Mouse (Mus musculus): ENCODE data around the gene Hal. TPM values are rescaled to one million over a fixed set of nuclear protein-coding genes. Genes with fewer than 3 reads are reported as not detected.

Gene Hal
- polyA plus RNA-seq, 1 experiment from 2014 or later = not detected

DNA sequence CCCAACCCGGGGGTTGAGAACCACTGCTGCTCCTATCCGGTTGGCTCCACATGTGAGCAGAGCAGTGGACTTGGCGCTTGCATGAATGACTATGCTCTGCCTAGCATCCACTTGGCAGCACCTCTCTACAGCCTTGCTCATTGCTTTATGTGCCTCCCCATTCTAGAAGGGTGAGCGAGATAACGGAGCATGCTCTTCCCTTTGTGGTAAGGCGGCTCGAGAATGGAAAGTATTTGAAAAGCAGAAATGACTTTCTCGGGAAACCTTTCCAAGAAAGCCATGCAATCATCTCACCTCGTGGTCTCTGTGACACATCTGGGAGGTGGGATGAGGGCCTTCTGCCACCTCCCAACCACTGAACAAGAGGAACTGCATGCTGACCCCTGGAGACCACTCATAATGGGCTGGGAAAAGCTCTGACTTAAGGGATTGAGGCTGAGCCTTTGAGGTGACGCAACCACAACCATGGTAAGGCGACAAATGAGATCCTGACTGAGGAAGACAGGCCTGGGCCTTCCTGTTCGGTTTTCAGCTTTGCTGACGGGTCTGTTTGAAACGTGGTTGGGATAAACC is 76.0 kb downstream of the Hal start:
- Histone ChIP-seq H3K27ac (ENCODE audit: poor library complexity, severe bottlenecking) (no peak overlapping the region), H3K9me3 (replicated peaks) (0 out of 2 replicates have a peak, but pooled peaks cover 3% of the 10 kb centered on the region), H3K4me2 (no peak overlapping the region), H3K4me1 (replicated peaks) (0 out of 2 replicates have a peak, but pooled peaks cover 2% of the 10 kb centered on the region), H3K4me3 (no peak overlapping the region), H3K27me3 (replicated peaks) (no peaks in the 10 kb centered on the region), H3K36me3 (no peaks in the 10 kb centered on the region), H3K9ac (no peak overlapping the region)
- 79% methylated on average over 14 of the region's 14 CpGs for WGBS
- no peak for ATAC-seq (ENCODE audit: insufficient number of reproducible peaks, low FRiP score)

DNA sequence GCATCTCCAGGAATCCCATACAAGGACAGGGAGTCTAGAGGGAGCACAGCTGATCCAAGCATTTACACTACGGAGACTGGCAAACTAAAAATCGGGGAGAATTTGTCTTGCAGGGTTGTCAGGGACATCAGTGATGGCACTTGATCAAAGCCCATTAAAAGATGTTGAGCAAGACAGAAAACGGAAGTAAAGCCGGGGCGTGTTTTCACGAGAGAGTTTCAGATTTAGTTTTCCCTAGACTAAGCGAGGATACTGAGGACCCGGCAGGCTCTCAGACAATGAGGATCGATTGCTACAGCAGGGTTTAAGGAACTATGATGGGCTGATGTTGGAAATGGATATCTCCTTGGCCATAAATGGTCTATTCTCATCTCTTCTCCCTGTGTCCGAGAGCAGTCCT is 78.5 kb downstream of the Hal start:
- no peak for ATAC-seq (ENCODE audit: insufficient number of reproducible peaks, low FRiP score)
- Histone ChIP-seq H3K4me3 (no peak overlapping the region), H3K4me1 (replicated peaks) (no peaks in the 10 kb centered on the region), H3K9ac (no peak overlapping the region), H3K9me3 (replicated peaks) (no peaks in the 10 kb centered on the region), H3K27ac (ENCODE audit: poor library complexity, severe bottlenecking) (no peak overlapping the region), H3K36me3 (no peaks in the 10 kb centered on the region), H3K4me2 (no peak overlapping the region), H3K27me3 (replicated peaks) (no peaks in the 10 kb centered on the region)
- WGBS = 83% methylated on average over 10 of the region's 10 CpGs

DNA sequence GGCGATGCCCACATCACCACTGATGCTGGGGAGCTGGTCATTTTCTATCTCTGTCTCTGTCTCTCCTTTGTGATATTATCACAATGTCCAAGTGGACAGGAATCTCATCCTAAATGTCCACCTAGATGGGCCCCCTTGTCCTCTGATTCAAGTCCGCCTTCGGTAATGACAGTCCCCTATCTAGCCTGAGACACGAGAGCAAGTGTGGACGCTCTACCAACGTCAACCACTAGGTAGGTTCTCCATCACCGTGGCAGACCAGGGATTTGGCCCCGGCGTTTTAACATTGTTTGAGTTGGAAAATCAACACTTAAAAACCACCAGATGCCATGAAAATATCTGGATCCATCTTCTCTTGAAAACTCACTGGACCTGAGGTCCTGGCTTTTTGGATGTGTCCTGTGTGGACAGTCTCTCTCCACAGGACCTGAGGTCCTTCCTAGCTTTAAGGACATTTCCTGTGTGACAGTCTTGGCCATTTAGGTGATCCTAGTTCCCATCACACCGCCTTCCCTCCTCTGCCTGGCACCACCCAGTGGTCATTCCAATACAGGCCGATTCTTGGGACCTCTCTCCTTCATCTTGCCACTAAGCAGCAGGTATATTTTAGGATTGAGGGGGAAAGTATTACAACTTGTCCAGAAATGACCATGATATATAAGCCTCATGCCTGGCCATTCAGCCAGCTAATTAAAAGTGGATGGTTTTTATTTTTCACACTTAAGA is 79.4 kb downstream of the Hal start:
- no peak overlapping the region for H3K27ac ChIP-seq (ENCODE audit: poor library complexity, severe bottlenecking)
- no peaks in the 10 kb centered on the region for H3K9me3 ChIP-seq (replicated peaks)
- H3K4me3 ChIP-seq = no peak overlapping the region
- H3K27me3 ChIP-seq (replicated peaks) = no peaks in the 10 kb centered on the region
- no peak overlapping the region for H3K4me2 ChIP-seq
- WGBS = 87% methylated on average over 11 of the region's 11 CpGs
- no peak for ATAC-seq (ENCODE audit: insufficient number of reproducible peaks, low FRiP score)
- H3K36me3 ChIP-seq = no peaks in the 10 kb centered on the region
- no peak overlapping the region for H3K9ac ChIP-seq
- H3K4me1 ChIP-seq (replicated peaks) = no peaks in the 10 kb centered on the region

DNA sequence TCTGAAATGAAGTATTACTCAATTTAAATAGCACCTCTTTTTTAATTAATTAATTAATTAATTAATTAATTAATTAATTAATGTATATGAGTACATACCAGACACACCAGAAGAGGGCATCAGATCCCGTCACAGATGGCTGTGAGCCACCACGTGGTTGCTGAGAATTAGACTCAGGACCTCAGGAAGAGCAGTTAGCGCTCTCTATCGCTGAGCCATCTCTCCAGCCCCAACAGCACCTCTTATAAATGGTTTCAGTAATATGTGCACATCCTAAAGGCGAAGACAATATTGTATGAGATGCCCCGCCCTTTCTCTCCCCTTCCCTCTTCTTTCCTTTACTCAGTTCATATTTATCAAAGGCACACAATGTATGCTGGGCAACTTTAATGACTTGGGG is 80.1 kb downstream of the Hal start:
- H3K36me3 ChIP-seq = no peaks in the 10 kb centered on the region
- no peak overlapping the region for H3K4me2 ChIP-seq
- H3K9ac ChIP-seq = no peak overlapping the region
- H3K9me3 ChIP-seq (replicated peaks) = no peaks in the 10 kb centered on the region
- H3K4me1 ChIP-seq (replicated peaks) = no peaks in the 10 kb centered on the region
- WGBS = 74% methylated on average over 6 of the region's 6 CpGs
- no peaks in the 10 kb centered on the region for H3K27me3 ChIP-seq (replicated peaks)
- ATAC-seq (ENCODE audit: insufficient number of reproducible peaks, low FRiP score) = no peak
- H3K4me3 ChIP-seq = no peak overlapping the region
- H3K27ac ChIP-seq (ENCODE audit: poor library complexity, severe bottlenecking) = no peak overlapping the region

Other genes with a start within 250 kb of the Hal start
- gene Elk3, start 177.6 kb upstream of the Hal start, polyA plus RNA-seq (2016; fragmentation: Nextera tagmentation; extraction: Ambion mirVana) = 36.8 and 41.0 TPM in 2 replicates
- 303 and 305 TPM in 2 replicates for gene Lta4h, start 35.4 kb upstream of the Hal start, polyA plus RNA-seq (2016; fragmentation: Nextera tagmentation; extraction: Ambion mirVana)
- gene Amdhd1, start 51.3 kb downstream of the Hal start, polyA plus RNA-seq (2016; fragmentation: Nextera tagmentation; extraction: Ambion mirVana) = 0.22 and 0.51 TPM in 2 replicates
- gene Ccdc38, start 51.9 kb downstream of the Hal start, polyA plus RNA-seq (2016; fragmentation: Nextera tagmentation; extraction: Ambion mirVana) = 0.21 and 0.26 TPM in 2 replicates
- 84.8 and 85.4 TPM in 2 replicates for gene Snrpf, start 100.9 kb downstream of the Hal start, polyA plus RNA-seq (2016; fragmentation: Nextera tagmentation; extraction: Ambion mirVana)
- 0.48 and 1.3 TPM in 2 replicates for gene Ntn4, start 151.9 kb downstream of the Hal start, polyA plus RNA-seq (2016; fragmentation: Nextera tagmentation; extraction: Ambion mirVana)

All from heart, embryonic 12.5 days (tissue).